Mouse (Mus musculus) left cerebral cortex, postnatal 14 days (tissue): ENCODE measurements around the gene Pcp2. TPM values are rescaled to one million over a fixed set of nuclear protein-coding genes. Genes with fewer than 3 reads are reported as not detected.
"Not testable (repeated sequence)": the region's sequence is repeated elsewhere in the genome, so short reads cannot be mapped to it uniquely, and the experiment has no call there.

Experiments
- DNase-seq, 2 experiments: peaks; one replicate each; pipeline ENCODE4 v3.0.0; 2021 to 2022; ENCODE audit warnings: low spot score in 2 of 2, mixed read lengths in 1 of 2
- intact Hi-C: fragments of 180-260 bp; cut with DNase I; formaldehyde crosslinking; loops from one replicate; pipeline ENCODE4 v1.15.1; 2025
- total RNA-seq, 2 experiments: library from RNA; stranded (reverse); gene quantifications; 2 replicates each; pipeline ENCODE4 v1.2.3; 2021

Pcp2 gene
- total RNA-seq, 2 experiments from 2014 or later: 0.78 to 1.1 TPM

DNA sequence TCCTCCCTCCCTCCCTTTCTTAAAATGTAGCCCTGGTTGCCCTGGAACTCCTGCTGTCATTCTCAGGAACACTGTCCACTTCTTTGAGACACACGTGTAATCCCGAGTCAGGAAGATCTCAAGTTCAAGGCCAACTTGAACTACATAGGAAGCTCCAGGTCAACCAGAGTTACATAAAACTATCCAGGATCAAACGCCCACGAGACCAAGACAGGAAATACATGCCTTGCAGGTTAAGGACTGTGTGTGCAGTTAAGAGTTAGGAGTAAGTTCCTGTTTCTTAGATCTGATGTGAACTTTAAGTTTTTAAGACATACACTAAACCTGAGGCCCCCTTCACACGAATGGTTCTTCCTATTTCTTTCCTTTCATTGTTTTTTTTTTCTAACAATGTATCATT lies 1.6 kb upstream of the Pcp2 start:
- DNase-seq: no peak
- intact Hi-C loops: no loop called here

GRCm38 (mm10) chr8:3622119-3622518 lies 3.2 kb downstream of the Pcp2 start:
- DNase-seq: no peak
- intact Hi-C loops: no loop called here

DNA sequence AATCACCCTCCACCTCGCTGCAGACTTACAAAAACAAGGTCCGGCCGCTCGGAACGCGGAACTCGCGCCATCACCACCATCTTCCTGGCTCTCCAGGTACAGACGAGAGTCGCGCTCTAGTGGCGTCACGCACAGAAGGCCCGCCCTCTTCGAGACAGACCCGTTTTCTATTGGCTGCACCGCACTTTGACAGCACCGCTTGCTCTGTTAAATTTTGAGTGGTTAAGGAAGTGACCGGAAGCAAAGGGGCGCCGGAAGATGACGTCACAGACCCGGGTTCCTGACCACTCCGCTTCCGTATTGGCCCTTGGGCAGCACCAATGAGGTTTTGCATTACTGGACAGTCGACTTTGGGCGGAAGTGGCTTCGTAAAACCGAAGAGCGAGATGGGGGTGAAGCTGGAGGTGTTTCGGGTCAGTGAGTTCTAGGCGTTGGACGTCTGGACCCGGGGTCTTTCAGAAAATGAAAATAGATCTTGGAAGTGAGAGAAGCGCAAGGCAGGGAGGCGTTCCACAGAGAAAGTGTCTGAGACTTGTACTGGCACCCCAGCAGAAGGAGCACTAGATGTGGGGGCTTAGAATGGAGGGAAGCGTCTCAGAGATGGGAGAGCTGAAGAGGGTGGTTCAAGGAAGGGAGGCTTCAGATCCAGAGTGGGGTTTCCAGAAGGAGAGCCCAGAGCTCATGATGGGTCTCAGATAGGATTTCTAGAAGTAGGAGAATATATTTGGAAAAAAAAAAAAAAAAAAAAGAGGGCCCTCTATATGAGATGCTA lies 4.0 kb downstream of the Pcp2 start, which contains the start of the genes Xab2 and Pet100:
Gene Xab2 (minus strand): TSS at position 118 of the 772 bp plus-strand sequence.
Gene Pet100 (plus strand): TSS at position 350 of the 772 bp plus-strand sequence.
- DNase-seq: peak; percentile 99 to 100
- intact Hi-C loops: loop anchor here (2.0 kb wide), 1 partner anchor 55 kb away; the partner anchor contains the start of gene Trappc5

DNA sequence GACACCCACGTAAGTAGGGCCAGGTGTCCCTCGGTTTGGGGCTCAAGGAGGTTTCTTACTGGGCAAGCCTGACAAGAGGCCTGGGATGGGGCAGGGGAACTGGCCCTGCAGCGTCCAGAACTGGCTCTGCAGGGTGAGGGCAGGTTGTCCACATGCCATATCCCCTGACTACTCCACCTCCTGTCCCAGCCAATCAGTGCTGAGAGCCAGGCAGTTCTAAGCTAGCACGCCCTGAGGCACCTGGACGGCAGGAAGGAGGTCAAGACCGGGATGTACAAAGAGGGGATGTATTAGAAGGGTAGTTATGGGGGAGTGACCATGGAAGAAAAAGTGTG lies 15.6 kb downstream of the Pcp2 start:
- DNase-seq: no peak
- intact Hi-C loops: no loop called here

DNA sequence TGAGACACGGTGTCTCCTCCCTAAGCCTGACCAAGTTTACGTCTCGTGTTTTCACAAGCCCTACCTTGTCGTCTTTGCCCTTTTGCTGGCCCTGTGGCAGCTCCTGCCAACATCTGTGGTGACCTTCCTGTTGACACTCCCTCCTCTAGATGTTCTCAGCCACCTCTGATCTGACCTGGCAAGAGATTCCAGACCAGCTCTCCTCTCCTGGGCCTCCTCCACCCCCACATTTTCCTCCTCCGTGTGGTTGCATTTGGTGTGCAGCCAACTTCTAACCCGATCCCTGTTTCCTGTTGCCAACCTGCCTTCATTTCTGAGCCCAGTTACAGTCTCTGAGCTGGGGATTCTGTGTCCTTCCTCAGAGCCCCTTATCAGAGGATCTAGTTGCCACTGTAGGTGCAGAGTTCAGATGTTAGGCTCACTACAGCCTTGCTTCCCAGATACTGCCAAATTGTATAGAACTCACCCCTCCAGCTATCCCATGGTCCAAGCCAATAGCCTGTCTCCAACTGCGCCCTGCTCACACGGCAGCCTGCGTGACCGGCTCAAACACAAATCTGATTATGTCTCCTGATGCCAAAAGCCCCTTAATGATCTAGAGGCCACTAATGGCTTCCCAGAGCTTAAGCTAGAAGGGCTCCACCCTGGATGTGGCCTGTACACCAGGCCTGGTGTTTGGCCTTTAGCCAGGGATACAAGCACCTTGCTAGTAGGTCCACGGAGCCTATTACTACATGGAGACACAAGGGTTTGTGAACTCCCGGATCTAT lies 16.1 kb downstream of the Pcp2 start:
- intact Hi-C loops: no loop called here
- DNase-seq: no peak

DNA sequence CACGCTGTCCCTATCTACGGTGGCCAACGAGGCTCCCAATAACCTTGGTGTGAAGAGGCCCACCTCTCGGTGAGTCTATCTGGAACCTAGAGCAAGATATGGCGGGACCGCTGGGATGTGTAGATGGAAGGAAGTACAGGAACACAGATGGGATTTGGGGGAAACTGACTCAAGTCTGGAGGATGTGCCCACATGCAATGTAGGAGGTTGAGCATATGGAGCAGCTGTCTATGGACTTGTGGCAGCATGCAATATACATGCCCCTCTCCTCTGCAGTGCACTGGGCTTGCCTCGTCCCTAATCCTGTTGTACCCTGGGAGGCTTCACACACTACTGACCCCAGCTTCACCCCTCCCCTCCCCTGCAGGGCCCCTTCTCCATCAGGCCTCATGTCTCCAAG lies 17.5 kb downstream of the Pcp2 start:
- no peak for DNase-seq
- intact Hi-C loops: no loop called here

- intact Hi-C loops: no loop called here
- no peak for DNase-seq
These were observed 18.8 kb downstream of the Pcp2 start for GRCm38 (mm10) chr8:3606593-3606992.

DNA sequence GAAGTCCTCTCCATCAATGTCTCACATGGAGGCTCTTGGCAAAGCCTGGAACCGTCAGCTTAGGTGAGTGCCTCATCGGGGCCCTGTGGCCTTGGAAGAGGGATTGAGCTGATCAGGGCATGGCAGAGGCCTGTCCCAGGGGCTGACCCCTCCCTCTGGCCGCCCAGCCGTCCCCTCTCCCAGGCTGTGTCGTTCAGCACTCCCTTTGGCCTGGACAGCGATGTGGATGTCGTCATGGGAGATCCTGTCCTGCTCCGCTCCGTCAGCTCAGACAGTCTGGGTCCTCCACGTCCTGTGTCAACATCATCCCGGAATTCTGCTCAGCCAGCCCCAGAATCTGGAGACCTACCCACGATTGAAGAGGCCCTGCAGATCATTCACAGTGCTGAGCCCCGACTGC lies 21.9 kb downstream of the Pcp2 start:
- intact Hi-C loops: no loop called here
- no peak for DNase-seq

DNA sequence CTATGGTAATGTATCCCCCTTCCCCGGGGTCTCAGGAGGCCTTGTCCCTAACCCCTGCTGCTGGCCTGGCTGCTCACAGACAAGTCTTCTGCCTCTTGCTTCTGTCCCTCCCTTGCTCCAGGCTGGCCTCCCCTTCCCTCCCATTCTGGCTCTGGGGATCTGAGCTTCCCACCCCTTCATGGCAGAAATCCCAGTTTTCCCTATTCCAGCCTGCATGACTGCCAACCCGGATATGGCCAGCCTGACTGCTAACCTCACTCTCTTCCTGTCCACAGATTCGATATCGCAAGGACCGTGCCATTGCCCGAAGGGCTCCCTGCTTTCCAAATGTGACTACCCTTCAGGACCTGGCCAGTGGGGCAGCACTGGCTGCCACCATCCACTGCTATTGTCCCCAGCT lies 24.9 kb downstream of the Pcp2 start:
- intact Hi-C loops: no loop called here

GRCm38 (mm10) chr8:3599219-3599618 lies 26.1 kb downstream of the Pcp2 start:
- intact Hi-C loops: no loop called here
- DNase-seq: no peak

More for the DNA sequence above, 24.9 kb downstream of the Pcp2 start:
- no peak for DNase-seq

DNA sequence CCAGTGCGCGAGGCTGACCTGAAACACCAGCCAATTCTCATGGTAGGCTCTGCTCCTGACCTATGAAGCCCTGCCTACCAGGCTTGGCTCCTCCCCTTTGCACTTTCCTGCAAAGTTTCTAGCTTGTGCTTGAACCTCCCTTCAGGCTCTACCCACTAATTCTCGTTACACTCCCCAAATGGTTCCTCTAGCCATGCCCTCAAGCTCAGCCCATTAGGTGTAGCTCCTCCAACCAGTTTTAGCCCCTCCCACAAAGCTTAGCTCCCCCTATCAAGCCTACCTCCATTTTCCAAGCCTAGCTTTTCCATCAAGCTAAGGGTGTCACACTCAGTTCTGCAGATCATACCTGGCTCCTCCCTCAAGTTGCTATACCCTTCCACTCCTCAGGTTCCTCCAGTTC lies 27.3 kb downstream of the Pcp2 start:
- intact Hi-C loops: no loop called here
- DNase-seq: no peak

- intact Hi-C loops: no loop called here
- DNase-seq: no peak
These were observed 30.9 kb downstream of the Pcp2 start for GRCm38 (mm10) chr8:3594466-3594865.

GRCm38 (mm10) chr8:3593470-3593869 lies 31.9 kb downstream of the Pcp2 start:
- DNase-seq: no peak
- intact Hi-C loops: no loop called here

DNA sequence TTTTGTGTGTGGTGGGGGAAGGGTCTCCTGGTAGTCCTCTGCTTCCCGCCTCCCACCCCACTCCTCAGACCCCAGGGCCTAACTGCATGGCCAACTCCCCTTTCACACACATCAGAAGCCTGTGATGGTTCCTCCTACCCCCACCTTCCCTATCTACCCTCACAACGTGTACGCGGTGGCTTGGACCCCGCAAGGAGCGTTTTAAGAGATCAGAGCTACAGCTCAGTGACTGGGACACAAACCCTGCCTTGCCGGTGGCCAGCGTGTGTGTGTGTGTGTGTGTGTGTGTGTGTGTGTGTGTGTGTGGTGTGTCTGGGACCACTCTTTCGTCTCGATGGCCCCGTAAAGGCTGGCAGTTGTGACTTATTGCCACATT lies 37.1 kb downstream of the Pcp2 start:
- intact Hi-C loops: no loop called here
- peak in 1 of 2 experiments; percentile 21 for DNase-seq

- DNase-seq: peak; percentile 71 to 75
- intact Hi-C loops: no loop called here
These were observed 37.7 kb downstream of the Pcp2 start for GRCm38 (mm10) chr8:3587391-3588257.

DNA sequence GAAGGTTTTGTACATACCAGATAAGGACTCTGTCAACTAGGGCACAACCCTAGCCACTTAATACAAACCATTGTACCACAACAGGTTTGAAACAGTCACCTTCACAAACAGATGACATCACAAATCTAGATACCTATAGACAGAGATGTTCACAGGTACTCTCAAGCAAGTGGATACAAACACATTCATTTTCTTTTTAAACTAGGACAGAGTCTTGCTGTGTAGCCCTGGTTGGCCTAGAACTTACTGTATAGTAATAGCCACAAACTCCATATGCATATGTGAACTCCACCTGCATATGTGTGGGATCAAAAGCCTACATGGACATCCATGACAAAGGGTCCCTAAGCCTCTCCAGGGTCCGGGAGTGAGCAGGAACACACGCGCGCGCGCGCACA lies 38.4 kb downstream of the Pcp2 start, which contains the start of gene Camsap3:
Gene Camsap3 (plus strand): TSS at position 301 of the 398 bp plus-strand sequence.
- DNase-seq: no peak

GRCm38 (mm10) chr8:3586452-3586851 lies 38.9 kb downstream of the Pcp2 start:
- intact Hi-C loops: no loop called here
- DNase-seq: no peak

More for the DNA sequence above, 38.4 kb downstream of the Pcp2 start, which contains the start of gene Camsap3:
- intact Hi-C loops: no loop called here

- DNase-seq, intact Hi-C loops: not testable (repeated sequence)
These were observed 43.4 kb downstream of the Pcp2 start for GRCm38 (mm10) chr8:3581961-3582360.
